Mouse (Mus musculus): ENCODE measurements at regions not wholly inside any gene's neighbourhood (a gene's known extent, or its start where the extent isn't known, plus 50 kb on each side); places are given as distances from the start of the nearest gene placed in this dataset.
"Not testable (repeated sequence)": the region's sequence is repeated elsewhere in the genome, so short reads cannot be mapped to it uniquely, and the experiment has no call there.

DNA sequence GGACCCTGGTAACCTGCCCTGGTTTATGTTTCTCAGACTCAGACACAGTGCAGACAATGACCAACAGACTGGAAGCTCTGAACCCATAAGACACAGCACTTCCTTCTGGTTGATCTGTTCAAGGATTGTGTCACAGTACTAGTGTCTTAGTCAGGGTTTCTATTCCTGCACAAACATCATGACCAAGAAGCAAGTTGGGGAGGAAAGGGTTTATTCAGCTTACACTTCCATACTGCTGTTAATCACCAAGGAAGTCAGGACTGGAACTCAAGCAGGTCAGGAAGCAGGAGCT is 65.8 kb upstream of the Tbl1xr1 start:
- DNase-seq = not testable (repeated sequence)

DNA sequence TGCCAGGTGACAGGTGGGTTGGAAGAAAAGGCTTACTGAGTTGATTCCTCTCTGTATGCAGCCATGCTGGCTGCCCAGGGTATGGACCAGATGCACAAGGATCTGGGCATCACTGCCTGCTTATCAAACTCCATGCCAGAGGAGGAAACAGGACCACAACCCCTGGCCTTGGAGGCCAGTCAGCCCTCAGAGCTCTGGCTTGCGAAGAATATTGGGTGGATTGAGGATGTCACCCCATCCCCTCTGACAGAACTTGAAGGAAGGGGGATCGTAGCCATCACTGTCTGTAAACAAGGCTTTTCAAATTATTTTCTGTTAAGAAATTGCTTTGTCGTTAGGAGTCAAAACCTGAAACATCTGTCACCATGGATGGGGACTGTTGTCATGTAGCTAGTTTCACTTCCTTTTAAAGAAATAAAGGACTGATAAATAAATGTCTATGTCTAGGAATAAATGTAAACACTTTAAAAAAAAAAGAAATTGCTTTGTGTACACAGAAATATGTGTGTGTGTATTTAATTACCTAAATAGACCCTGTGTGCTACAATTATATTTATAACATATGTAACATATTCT is 55.0 kb upstream of the Tbl1xr1 start:
- peak; percentile 38 to 43 for DNase-seq

DNA sequence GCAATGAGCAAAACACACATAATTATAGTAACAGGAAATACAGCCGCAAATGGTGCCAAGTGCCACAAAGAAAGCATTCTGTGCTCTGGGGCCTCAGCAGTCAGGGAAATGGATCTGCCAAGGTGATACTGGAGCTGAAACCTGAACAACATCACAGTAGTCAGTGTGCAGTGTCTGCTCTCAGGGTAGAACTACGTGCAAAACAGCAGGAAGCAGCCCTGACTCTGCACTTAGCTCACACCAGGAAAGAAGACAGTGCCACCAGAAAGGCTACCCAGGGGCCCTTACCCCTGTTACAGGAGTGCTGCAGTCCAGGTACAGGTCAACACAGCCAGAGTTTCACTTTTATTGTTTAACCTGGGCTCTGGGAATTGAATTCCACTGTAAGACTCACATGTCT is 54.0 kb upstream of the Tbl1xr1 start:
- DNase-seq = peak; percentile 16 to 18

DNA sequence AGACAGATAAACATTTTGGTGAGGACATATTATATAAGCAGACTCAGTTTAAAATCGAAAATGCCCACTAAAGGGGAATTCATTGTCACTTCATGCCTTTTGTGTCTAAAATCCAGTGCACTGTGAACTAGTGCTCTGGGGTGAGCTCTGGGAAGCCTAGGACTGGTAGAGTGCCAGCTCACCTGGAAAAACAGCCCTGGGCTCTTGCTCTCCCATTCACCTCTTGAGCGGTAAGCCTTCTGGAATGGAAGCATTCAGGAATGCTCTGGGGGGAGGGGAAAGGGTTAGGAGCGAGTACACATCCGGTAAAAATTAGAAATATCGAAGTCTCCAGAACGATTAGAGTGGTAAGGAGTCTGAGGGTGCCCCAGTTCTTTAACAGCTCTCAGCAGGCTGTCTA is 53.4 kb upstream of the Tbl1xr1 start:
- no peak for DNase-seq

DNA sequence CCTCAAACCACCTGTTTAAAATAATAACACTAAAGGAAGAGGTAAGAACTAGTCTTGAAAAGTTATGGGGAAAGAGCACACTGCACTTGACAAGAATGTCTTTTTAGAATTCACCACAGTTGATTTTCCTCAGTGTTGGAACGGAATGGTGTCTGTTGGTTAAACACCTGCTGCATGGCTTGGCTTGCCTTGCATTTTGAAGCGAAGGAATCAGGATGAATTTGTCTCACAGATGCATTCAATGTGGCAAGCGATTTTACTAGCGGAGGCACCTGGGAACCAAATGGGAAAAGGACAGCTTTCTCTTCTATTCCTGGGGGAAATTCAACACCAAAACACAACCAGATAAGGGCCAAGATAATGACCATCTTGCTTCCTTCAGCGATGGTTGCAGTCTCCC is 52.9 kb upstream of the Tbl1xr1 start:
- DNase-seq = no peak

DNA sequence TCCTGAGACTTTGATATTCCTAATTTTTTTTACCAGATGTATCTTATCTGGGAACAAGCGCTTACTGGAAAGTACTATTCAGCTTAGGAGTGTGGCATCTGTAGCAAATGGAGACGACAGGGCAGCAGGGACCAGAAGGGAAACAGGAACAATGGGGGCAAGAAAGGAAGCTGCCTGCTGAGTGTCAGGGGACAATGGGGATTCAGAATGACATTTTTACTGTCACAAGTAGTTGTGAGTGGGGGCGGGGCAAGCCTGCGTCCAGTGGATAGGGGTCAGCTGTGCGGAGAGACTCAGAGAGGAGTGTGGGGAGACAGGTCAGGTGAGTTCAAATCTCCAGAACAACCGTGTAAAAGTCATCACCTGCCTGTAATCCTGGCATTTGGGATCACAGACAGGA is 52.3 kb upstream of the Tbl1xr1 start:
- no peak for DNase-seq

DNA sequence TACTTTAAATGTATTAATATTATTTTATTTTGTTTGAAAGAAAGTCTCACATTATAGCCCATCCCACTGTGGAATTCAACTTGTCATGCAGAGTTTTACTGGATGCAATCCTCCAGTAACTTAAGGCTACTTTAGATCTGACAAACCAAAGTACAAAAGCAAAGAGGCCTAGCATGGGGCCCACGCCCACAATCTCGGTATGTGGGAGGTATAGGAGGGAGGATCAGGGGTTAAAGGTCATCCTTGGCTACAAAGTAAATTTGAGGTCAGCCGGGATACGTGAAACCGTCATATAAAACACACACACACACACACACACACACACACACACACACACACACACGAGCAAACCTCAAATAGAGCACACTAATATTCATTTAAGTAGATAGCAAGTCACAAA is 51.3 kb upstream of the Tbl1xr1 start:
- no peak for DNase-seq

DNA sequence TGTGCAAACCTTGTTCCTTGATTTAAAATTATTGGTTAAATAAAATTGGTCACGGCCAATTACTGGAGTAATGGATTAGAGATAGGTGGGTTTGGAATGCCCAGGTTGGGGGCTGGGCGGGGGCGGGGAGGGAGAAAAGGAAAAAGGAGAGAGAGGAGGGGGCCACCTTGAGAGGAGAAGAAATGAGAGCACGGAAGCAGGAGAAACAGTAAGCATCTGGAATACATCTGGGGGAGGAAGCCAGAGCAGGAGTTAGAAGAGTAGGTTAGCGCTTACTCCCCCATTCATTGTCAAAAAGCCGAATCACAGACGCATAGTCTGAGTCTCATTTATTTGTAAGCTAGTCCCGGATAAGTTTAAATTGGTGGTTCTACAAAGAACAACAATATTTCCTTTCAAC is 50.8 kb upstream of the Tbl1xr1 start:
- no peak for DNase-seq

All from B cell, adult 2 months (primary cell).